Mouse (Mus musculus): ENCODE measurements at regions not wholly inside any gene's neighbourhood (a gene's known extent, or its start where the extent isn't known, plus 50 kb on each side); places are given as distances from the start of the nearest gene placed in this dataset.

DNA sequence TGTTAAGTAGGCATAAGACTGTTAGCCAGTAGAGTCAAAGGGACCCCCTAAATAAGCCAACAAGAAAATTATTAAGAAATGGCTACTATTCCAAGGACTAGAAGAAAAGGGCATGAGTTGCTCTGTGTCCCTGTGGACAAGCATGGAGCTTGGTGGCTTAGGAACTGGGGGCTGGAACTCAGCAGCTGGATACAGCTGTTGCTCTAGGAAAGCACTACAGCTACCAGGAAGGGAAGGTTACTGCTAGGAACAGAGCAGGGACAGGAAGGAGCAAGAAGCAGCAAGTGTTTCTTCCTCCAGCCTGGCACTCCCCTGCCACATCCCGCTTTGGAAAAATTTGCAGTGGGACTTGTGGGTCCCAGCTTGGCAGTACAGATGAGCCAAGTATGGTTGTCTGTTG lies 95.0 kb upstream of the Stc2 start:
- TF ChIP-seq CTCF (conservative IDR thresholded peaks at IDR 0.05; ENCODE audit: insufficient read depth, insufficient read length, low read depth, low read length) (no peak), POLR2A (IDR thresholded peaks at IDR 0.05; ENCODE audit: low read depth, low read length) (no peak)

All from kidney, adult 2 months (tissue).